Mouse (Mus musculus): ENCODE measurements around the gene Sapcd1. TPM values are rescaled to one million over a fixed set of nuclear protein-coding genes. Genes with fewer than 3 reads are reported as not detected.

Sapcd1 gene
- polyA plus RNA-seq, 1 experiment from 2014 or later: 12.2 TPM

DNA sequence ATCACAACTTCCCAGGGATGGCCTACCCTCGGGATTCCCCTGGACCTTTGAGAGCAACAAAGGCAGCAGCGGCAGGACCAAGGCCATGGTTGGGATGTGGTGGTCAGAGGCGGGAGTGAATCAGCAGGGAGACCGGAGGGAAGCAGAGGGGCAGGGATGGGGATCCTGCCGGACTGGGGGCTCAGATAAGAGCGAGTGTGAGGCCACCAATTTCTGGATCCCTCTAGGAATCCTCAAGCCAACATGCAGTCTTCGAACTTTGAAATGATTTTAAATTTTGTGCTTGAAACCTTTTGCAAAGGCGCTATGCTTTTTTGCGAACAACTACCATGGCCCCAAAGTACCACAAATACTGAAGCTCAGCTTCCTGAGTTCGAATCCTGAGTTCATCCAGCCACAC lies 38.3 kb upstream of the Sapcd1 start, which contains the start of gene Mpig6b:
Mpig6b (minus strand) TSS at position 101 of the 400 bp plus-strand sequence.
- peak within 1 kb of the TSS; percentile 54 for H3K27ac ChIP-seq (replicated peaks; ENCODE audit: low read depth, low read length)
- H3K36me3 ChIP-seq (ENCODE audit: control insufficient read depth, insufficient read depth, low read length): peaks cover 19% of the 10 kb centered on the region
- H3K9ac ChIP-seq (ENCODE audit: low read depth, low read length): peak within 1 kb of the TSS; percentile 56
- ATAC-seq (ENCODE audit: low read depth): no peak
- H3K27me3 ChIP-seq (replicated peaks; ENCODE audit: control insufficient read depth, insufficient read depth, low read length): peaks cover 20% of the 10 kb centered on the region
- no peaks in the 10 kb centered on the region for H3K9me3 ChIP-seq (ENCODE audit: control insufficient read depth, low read length)
- H3K4me3 ChIP-seq (ENCODE audit: low read depth, low read length): peak within 1 kb of the TSS; percentile 34
- H3K4me1 ChIP-seq (ENCODE audit: control insufficient read depth, insufficient read depth, low read length): peaks cover 6% of the 10 kb centered on the region; the same call in 1 of the 2 replicates
- no peak for DNase-seq (ENCODE audit: low spot score)
- 43% methylated on average over 10 of the region's 10 CpGs for WGBS
- H3K4me2 ChIP-seq (ENCODE audit: low read depth, low read length): peak within 1 kb of the TSS; percentile 61

DNA sequence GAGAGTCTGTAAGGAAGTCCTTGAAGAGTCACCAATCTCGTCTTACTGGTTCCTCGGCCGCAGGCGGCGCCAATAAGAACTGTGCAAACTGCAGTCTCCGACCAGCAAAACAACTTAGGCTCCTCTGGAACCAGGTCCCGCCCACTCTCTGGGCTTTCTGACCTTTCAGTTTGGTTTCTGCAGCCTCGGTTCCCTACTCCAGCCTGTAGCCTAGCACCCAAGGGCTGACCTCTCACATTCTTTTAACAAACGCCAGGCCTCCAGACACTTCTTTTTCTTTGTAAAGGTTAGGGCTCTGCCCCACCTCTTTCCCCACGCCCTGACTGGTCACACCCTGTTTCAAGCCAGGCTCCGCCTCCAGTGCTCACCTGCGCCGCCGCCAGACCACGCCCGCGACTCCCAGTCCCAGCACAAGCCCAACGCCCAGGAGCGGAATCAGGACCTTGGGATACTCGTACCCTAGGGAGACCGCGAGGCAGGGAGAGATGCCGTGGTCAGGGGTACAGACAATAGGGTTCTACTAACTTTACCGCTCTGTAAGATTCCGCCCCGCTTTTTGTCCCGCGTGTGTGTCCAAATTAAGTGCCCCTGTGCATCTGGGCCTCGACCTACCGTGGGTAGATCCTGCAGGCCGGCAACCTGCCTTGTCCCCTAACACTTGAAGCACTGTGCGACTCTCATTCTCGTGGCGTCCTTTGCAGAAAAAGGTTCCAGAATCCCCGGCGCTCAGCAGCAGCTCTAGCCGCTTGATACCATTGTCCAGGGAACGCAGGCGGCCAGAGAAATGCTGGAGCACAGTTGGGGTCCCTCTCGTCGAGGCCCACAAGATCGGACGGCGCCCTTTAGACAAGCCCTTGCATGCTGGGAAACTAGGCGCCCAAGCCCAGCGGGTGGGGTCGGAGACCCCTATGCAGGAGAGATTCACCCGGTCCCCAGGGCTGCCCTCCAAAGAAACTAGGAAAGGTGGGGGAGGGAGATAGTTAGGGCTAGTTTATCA lies 37.4 kb upstream of the Sapcd1 start, which contains the start of gene Ly6g6c:
Ly6g6c (plus strand) TSS at position 438 of the 997 bp plus-strand sequence.
- Histone ChIP-seq H3K9ac (ENCODE audit: low read depth, low read length) (peak within 1 kb of the TSS; percentile 56), H3K9me3 (ENCODE audit: control insufficient read depth, low read length) (no peaks in the 10 kb centered on the region), H3K4me1 (ENCODE audit: control insufficient read depth, insufficient read depth, low read length) (peaks cover 6% of the 10 kb centered on the region; the same call in 1 of the 2 replicates), H3K27ac (replicated peaks; ENCODE audit: low read depth, low read length) (peak within 1 kb of the TSS; percentile 54), H3K4me2 (ENCODE audit: low read depth, low read length) (peak within 1 kb of the TSS; percentile 61), H3K27me3 (replicated peaks; ENCODE audit: control insufficient read depth, insufficient read depth, low read length) (peaks cover 20% of the 10 kb centered on the region), H3K36me3 (ENCODE audit: control insufficient read depth, insufficient read depth, low read length) (peaks cover 27% of the 10 kb centered on the region), H3K4me3 (ENCODE audit: low read depth, low read length) (peak within 1 kb of the TSS; percentile 34)
- ATAC-seq (ENCODE audit: low read depth) (peak; percentile 71), DNase-seq (ENCODE audit: low spot score) (peak; percentile 87)
- 2% methylated on average over 44 of the region's 48 CpGs for WGBS

DNA sequence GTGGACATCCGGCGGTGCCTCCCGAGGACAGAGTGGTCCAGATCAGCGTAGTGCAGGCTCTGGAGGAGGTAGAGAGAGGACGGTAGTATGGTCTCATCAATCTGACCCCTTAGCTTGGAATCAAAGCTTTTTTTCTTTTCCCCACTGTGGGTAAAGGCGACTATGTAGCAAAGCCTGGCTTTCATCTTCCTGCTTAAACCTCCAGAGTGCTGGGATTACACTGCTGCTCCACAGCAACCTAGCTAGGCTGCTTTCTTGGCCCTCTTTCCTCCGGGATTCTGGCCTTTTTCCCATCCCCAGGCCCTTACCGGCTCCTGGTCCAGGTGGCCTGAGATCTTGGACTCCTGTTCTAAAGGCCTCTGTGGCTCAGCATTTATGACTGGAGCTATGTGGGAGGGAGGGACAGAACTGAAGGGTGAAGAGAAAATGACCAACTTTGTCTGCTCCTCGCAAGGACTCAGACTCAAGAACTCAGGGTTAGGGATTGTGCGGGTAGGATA lies 36.6 kb upstream of the Sapcd1 start:
- H3K4me3 ChIP-seq (ENCODE audit: low read depth, low read length): peak overlapping the region; percentile 34
- peak overlapping the region; percentile 61 for H3K4me2 ChIP-seq (ENCODE audit: low read depth, low read length)
- DNase-seq (ENCODE audit: low spot score): no peak
- H3K9me3 ChIP-seq (ENCODE audit: control insufficient read depth, low read length): no peaks in the 10 kb centered on the region
- ATAC-seq (ENCODE audit: low read depth): no peak
- 21% methylated on average over 9 of the region's 10 CpGs for WGBS
- peak overlapping the region; percentile 56; the same call in 1 of the 2 replicates for H3K9ac ChIP-seq (ENCODE audit: low read depth, low read length)
- peaks cover 27% of the 10 kb centered on the region for H3K36me3 ChIP-seq (ENCODE audit: control insufficient read depth, insufficient read depth, low read length)
- H3K4me1 ChIP-seq (ENCODE audit: control insufficient read depth, insufficient read depth, low read length): peaks cover 6% of the 10 kb centered on the region; the same call in 1 of the 2 replicates
- peak overlapping the region; percentile 54 for H3K27ac ChIP-seq (replicated peaks; ENCODE audit: low read depth, low read length)
- H3K27me3 ChIP-seq (replicated peaks; ENCODE audit: control insufficient read depth, insufficient read depth, low read length): peaks cover 20% of the 10 kb centered on the region

DNA sequence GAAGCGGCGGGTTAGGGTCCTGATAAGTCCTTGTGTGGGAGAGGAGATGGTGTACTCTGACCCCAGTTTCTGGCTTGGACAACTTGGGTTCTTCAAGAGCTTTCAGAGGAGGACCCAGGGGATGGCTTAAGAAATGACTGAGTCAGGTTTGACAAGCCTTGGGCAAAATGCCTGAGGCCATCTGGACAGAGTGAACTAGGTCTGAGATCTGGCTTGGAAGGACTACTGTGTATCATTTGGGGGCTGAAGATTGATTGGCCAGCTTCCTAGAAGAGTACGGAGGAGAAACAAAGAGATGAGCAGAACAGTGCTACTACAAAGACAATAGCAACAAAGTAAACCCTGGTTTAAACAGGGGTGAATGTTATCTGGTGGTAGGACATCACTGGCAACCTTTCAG lies 35.6 kb upstream of the Sapcd1 start:
- H3K27me3 ChIP-seq (replicated peaks; ENCODE audit: control insufficient read depth, insufficient read depth, low read length): peaks cover 20% of the 10 kb centered on the region
- no peak overlapping the region for H3K27ac ChIP-seq (replicated peaks; ENCODE audit: low read depth, low read length)
- 93% methylated on average over 3 of the region's 3 CpGs for WGBS
- H3K36me3 ChIP-seq (ENCODE audit: control insufficient read depth, insufficient read depth, low read length): peaks cover 27% of the 10 kb centered on the region
- no peaks in the 10 kb centered on the region for H3K9me3 ChIP-seq (ENCODE audit: control insufficient read depth, low read length)
- no peak overlapping the region for H3K4me2 ChIP-seq (ENCODE audit: low read depth, low read length)
- DNase-seq (ENCODE audit: low spot score): no peak
- no peak overlapping the region for H3K4me3 ChIP-seq (ENCODE audit: low read depth, low read length)
- no peak for ATAC-seq (ENCODE audit: low read depth)
- no peak overlapping the region for H3K9ac ChIP-seq (ENCODE audit: low read depth, low read length)
- H3K4me1 ChIP-seq (ENCODE audit: control insufficient read depth, insufficient read depth, low read length): peaks cover 6% of the 10 kb centered on the region; the same call in 1 of the 2 replicates

DNA sequence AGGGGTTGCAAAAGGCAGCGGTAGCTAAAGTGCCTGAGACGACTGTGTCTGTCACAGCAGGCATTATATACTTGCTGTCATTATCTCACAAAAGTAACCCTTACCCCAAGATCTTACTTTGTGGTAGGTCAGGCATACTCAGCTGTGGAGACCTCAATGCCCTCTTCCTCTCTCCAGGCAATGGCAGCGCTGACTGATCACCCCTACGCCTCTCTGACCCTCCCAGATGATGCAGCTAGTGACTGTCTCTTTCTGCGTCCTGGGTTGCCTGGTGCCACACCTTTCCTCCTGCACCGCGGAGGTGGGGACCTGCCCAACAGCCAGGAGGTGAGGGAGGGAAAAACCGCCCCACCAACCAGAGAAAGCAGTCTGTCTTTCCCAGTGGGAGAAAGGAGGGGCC lies 33.5 kb upstream of the Sapcd1 start:
- Histone ChIP-seq H3K27me3 (replicated peaks; ENCODE audit: control insufficient read depth, insufficient read depth, low read length) (peaks cover 10% of the 10 kb centered on the region), H3K9me3 (ENCODE audit: control insufficient read depth, low read length) (no peaks in the 10 kb centered on the region), H3K4me3 (ENCODE audit: low read depth, low read length) (no peak overlapping the region), H3K9ac (ENCODE audit: low read depth, low read length) (no peak overlapping the region), H3K4me2 (ENCODE audit: low read depth, low read length) (peak overlapping the region; percentile 86), H3K27ac (replicated peaks; ENCODE audit: low read depth, low read length) (no peak overlapping the region), H3K4me1 (ENCODE audit: control insufficient read depth, insufficient read depth, low read length) (peaks cover 6% of the 10 kb centered on the region; the same call in 1 of the 2 replicates), H3K36me3 (ENCODE audit: control insufficient read depth, insufficient read depth, low read length) (peaks cover 44% of the 10 kb centered on the region)
- ATAC-seq (ENCODE audit: low read depth) (no peak), DNase-seq (ENCODE audit: low spot score) (no peak)
- 74% methylated on average over 8 of the region's 8 CpGs for WGBS

DNA sequence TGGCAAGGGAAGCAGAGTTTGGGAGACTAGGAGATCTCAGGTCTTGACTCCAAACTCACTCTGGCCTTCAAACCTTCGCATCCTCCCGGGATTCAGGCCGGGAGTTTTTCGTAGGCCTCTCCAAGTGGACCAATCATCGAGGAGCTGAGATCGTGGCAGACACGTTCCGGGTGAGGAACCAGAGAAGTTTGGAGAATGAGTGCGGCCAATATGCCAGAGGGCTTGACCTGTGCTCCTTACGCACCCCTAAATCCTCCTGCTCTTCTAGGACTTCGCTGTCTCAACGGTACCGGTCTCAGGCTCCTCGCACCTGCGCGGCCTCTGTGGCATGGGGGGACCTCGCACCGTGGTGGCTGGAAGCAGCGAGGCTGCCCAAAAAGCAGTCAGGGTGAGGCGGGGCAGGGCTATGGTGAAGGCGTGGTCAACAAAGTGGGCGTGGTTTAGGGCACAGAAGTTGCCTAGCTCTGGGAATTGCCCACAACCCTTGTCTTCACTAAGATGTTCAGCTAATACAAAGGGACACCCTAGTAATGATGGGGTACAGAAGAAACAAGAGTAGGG lies 33.0 kb upstream of the Sapcd1 start:
- no peak for ATAC-seq (ENCODE audit: low read depth)
- 58% methylated on average over 22 of the region's 22 CpGs for WGBS
- peak overlapping the region; percentile 65 for H3K4me3 ChIP-seq (ENCODE audit: low read depth, low read length)
- H3K36me3 ChIP-seq (ENCODE audit: control insufficient read depth, insufficient read depth, low read length): peaks cover 49% of the 10 kb centered on the region
- peaks cover 6% of the 10 kb centered on the region; the same call in 1 of the 2 replicates for H3K4me1 ChIP-seq (ENCODE audit: control insufficient read depth, insufficient read depth, low read length)
- no peak for DNase-seq (ENCODE audit: low spot score)
- peak overlapping the region; percentile 85 for H3K9ac ChIP-seq (ENCODE audit: low read depth, low read length)
- H3K27ac ChIP-seq (replicated peaks; ENCODE audit: low read depth, low read length): no peak overlapping the region
- no peaks in the 10 kb centered on the region for H3K9me3 ChIP-seq (ENCODE audit: control insufficient read depth, low read length)
- peaks cover 7% of the 10 kb centered on the region for H3K27me3 ChIP-seq (replicated peaks; ENCODE audit: control insufficient read depth, insufficient read depth, low read length)
- H3K4me2 ChIP-seq (ENCODE audit: low read depth, low read length): peak overlapping the region; percentile 86

DNA sequence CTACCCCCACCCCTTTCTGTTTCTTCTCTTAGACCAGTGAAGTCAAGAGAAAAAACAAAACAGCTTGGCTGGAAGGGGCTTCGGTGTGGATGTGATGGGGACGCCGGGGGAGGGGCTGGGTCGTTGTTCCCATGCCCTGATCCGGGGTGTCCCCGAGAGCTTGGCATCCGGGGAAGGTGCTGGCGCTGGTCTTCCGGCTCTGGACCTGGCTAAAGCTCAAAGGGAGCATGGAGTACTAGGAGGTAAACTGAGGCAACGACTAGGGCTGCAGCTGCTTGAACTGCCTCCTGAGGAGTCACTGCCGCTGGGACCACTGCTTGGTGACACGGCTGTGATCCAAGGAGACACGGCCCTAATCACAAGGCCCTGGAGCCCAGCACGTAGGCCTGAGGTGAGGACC lies 32.3 kb upstream of the Sapcd1 start:
- no peak for DNase-seq (ENCODE audit: low spot score)
- Histone ChIP-seq H3K36me3 (ENCODE audit: control insufficient read depth, insufficient read depth, low read length) (peaks cover 57% of the 10 kb centered on the region), H3K4me2 (ENCODE audit: low read depth, low read length) (peak overlapping the region; percentile 86), H3K9me3 (ENCODE audit: control insufficient read depth, low read length) (no peaks in the 10 kb centered on the region), H3K9ac (ENCODE audit: low read depth, low read length) (peak overlapping the region; percentile 85), H3K27ac (replicated peaks; ENCODE audit: low read depth, low read length) (peak overlapping the region; percentile 92; the same call in 1 of the 2 replicates), H3K4me1 (ENCODE audit: control insufficient read depth, insufficient read depth, low read length) (peaks cover 6% of the 10 kb centered on the region; the same call in 1 of the 2 replicates), H3K4me3 (ENCODE audit: low read depth, low read length) (peak overlapping the region; percentile 65), H3K27me3 (replicated peaks; ENCODE audit: control insufficient read depth, insufficient read depth, low read length) (peaks cover under 1% of the 10 kb centered on the region; the same call in 1 of the 2 replicates)
- no peak for ATAC-seq (ENCODE audit: low read depth)
- WGBS: 27% methylated on average over 14 of the region's 14 CpGs

Data from embryonic facial prominence, embryonic 14.5 days (tissue).